Mouse (Mus musculus) thymus, postnatal 14 days (tissue): ENCODE measurements around the gene Gm13696.
A peak's percentile ranks its signal among the peaks of the same experiment; 100 is the strongest.
"Not testable (repeated sequence)": the region's sequence is repeated elsewhere in the genome, so short reads cannot be mapped to it uniquely, and the experiment has no call there.

ENCODE experiments used
- DNase-seq: peaks from one replicate; pipeline ENCODE4 v3.0.0; 2021

The Gm13696 gene

GRCm38 (mm10) chr2:83972823-83973222 lies at the start of gene Gm13696:
Gm13696 (plus strand) TSS chr2:83973123.
- DNase-seq: not testable (repeated sequence)

- peak; percentile 9 for DNase-seq
These were observed 43.3 kb upstream of the Gm13696 start for GRCm38 (mm10) chr2:83929478-83930088.

- DNase-seq: peak; percentile 26
These were observed 32.0 kb upstream of the Gm13696 start, which contains the start of gene Zswim2 for GRCm38 (mm10) chr2:83940931-83941361. Zswim2 (minus strand) TSS chr2:83941228.

- DNase-seq: no peak
These were observed 31.5 kb upstream of the Gm13696 start for GRCm38 (mm10) chr2:83941378-83941777.

DNA sequence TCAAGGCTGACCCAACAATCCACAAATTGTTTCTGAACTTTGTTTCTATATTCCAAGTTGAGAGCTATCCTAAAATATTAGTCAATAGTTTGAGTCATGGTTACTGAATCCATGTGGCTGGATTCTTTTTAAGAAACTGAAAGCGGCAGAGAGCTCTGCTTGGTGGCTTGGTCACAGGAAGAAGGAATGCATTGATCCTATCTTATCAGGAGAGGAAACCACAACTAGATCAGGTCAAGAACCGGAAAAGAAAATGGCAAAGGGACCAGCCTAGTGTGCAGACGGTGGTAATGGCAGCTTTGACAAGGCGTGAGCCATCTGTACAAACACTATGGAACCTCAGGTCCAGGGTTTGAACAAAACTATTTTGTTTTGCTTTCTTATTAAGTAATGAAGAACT lies 31.1 kb upstream of the Gm13696 start:
- DNase-seq: no peak

DNA sequence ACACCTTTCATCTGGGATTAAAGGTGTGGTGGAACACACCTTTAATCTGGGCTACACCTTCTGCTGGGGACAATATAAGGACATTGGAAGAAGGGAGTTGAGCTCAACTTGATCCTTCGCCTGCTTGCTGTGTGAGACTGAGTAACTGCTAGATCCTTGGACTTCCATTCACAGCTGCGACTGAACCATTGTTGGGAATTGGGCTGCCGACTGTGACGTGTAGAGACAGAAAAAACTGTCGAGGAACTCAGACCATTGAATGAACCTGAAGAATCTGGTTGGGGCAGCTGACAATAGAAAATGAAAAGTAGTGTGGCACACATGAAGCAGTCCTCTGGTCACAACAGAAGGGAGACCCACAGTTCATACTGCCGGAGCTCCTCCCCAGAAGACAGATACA lies 17.5 kb upstream of the Gm13696 start, which contains the start of gene Gm13698:
Gene Gm13698 (plus strand): TSS at position 301 of the 400 bp plus-strand sequence.
- not testable (repeated sequence) for DNase-seq

- DNase-seq: not testable (repeated sequence)
These were observed 11.7 kb upstream of the Gm13696 start, which contains the start of gene Gm13693 for GRCm38 (mm10) chr2:83961203-83961602. Gm13693 (plus strand) TSS chr2:83961503.

DNA sequence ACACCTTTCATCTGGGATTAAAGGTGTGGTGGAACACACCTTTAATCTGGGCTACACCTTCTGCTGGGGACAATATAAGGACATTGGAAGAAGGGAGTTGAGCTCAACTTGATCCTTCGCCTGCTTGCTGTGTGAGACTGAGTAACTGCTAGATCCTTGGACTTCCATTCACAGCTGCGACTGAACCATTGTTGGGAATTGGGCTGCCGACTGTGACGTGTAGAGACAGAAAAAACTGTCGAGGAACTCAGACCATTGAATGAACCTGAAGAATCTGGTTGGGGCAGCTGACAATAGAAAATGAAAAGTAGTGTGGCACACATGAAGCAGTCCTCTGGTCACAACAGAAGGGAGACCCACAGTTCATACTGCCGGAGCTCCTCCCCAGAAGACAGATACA lies 5.9 kb upstream of the Gm13696 start, which contains the start of gene Gm13695:
Gene Gm13695 (plus strand): TSS at position 301 of the 400 bp plus-strand sequence.
- not testable (repeated sequence) for DNase-seq

- DNase-seq: not testable (repeated sequence)
These were observed 5.7 kb downstream of the Gm13696 start, which contains the start of gene Gm13694 for GRCm38 (mm10) chr2:83978633-83979032. Gm13694 (plus strand) TSS chr2:83978933.

GRCm38 (mm10) chr2:83984443-83984842 lies 11.5 kb downstream of the Gm13696 start, which contains the start of gene Gm13697:
Gm13697 (plus strand) TSS chr2:83984743.
- not testable (repeated sequence) for DNase-seq

DNA sequence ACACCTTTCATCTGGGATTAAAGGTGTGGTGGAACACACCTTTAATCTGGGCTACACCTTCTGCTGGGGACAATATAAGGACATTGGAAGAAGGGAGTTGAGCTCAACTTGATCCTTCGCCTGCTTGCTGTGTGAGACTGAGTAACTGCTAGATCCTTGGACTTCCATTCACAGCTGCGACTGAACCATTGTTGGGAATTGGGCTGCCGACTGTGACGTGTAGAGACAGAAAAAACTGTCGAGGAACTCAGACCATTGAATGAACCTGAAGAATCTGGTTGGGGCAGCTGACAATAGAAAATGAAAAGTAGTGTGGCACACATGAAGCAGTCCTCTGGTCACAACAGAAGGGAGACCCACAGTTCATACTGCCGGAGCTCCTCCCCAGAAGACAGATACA lies 17.3 kb downstream of the Gm13696 start, which contains the start of gene Gm13691:
Gene Gm13691 (plus strand): TSS at position 301 of the 400 bp plus-strand sequence.
- DNase-seq: not testable (repeated sequence)

DNA sequence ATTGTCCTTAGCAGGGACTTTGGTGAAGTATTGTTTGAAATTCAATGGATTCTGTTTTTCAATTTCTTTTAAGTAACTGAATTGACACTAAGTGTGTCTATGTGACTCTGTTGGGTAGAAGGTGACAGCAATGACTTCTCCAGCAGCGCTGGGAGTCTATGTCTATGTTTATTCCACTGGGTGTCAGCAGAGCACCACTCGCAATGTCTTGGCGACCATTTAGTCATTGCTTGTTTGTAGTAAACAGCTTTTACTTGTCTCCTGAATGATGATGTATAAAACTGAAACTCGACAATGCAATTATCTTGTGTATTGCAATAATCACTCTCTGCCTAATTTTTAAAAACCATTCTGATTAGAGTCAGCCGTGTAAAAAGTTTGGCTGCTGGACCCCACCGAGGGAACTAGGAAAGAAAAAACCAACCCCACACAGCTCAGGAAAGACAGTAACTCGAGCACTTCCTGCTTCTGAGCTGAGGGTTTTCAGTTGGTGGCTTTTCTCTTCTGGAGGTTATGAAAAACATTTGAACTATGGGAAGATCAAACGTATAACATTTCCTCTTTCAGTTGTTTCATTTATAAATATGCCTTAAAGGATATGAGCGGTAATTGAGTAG lies 20.8 kb downstream of the Gm13696 start:
- peak; percentile 66 for DNase-seq

DNA sequence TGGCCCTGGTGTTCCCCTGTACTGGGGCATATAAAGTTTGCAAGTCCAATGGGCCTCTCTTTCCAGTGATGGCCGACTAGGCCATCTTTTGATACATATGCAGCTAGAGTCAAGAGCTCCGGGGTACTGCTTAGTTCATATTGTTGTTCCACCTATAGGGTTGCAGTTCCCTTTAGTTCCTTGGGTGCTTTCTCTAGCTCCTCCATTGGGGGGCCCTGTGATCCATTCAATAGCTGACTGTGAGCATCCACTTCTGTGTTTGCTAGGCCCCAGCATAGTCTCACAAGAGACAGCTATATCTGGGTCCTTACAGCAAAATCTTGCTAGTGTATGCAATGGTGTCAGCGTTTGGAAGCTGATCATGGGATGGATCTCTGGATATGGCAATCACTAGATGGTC lies 21.6 kb downstream of the Gm13696 start:
- DNase-seq: peak; percentile 59

GRCm38 (mm10) chr2:84008913-84009312 lies 36.0 kb downstream of the Gm13696 start:
- DNase-seq: no peak

GRCm38 (mm10) chr2:84009818-84010217 lies 36.9 kb downstream of the Gm13696 start:
- DNase-seq: no peak

DNA sequence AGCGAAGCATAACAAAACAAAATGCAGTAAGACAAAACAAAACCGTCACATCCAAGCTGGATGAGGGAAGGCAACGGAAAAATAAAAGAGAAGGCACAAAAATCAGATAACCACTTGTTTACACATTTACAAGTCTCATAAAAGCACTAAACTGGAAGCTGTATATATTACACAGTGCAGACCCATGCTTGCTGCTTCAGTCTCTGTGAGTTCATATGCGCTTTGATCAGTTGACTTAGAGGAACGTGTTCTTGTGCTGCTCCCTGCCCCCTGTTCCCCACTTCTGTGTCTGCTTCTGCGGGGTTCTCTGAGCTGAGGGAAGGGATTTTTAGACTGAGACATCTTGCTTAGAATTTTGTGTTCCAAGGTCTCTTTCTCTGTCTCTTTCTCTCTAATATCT lies 41.6 kb downstream of the Gm13696 start:
- DNase-seq: no peak

DNA sequence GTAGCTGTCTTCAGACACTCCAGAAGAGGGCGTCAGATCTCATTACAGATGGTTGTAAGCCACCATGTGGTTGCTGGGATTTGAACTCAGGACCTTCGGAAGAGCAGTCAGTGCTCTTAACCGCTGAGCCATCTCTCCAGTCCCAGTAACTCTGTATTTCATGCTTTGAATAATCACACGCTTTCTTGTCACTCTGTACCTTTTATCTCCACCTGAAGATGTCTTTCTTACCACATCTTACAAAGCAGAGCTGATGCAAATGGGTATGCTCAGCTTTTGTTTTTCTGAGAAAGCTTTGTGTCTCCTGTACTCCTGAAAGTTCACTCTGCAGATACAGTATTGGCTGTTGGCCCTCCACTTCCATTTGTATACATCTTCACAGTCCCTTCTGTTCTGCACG lies 43.4 kb downstream of the Gm13696 start:
- peak; percentile 25 for DNase-seq

DNA sequence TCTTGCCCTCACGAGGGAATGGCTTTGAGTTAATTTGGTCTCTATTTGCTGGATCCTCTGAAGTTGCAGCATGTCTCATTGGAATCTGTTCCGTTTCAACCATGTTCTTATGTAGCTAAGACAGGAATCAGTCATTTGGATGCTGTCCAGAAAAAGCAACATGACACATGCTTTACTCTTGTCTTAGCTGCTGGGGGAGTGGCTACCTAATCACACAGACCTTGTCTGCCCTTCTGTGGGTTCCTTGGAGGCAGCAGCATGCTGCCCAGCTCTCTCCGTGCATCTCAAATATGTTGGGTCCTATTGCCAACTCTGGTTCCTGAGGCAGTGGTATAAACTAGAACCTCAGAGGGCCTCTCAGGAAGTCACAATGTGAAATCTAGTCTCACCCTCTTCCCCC lies 45.4 kb downstream of the Gm13696 start:
- no peak for DNase-seq

- DNase-seq: peak; percentile 43
These were observed 46.8 kb downstream of the Gm13696 start for GRCm38 (mm10) chr2:84019519-84020305.

DNA sequence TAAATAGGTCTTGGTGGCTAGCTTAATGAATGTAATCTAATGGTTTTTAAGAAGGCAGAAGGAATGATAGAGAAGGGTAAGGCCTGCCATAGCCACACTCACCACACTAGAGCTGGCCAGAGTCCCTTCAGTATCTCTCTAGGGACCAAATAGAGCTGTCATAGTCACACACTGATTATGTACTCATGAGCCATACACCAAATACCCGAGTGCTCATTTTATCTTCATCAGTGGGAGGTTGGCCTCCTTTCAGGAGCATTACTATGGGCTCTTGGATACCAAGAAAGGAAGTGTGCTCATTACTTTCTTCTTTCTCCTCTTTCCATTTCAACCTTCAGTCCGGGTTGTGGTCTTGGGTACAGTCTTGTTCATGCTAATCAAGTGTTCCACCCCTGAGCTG lies 49.0 kb downstream of the Gm13696 start:
- DNase-seq: no peak

DNA sequence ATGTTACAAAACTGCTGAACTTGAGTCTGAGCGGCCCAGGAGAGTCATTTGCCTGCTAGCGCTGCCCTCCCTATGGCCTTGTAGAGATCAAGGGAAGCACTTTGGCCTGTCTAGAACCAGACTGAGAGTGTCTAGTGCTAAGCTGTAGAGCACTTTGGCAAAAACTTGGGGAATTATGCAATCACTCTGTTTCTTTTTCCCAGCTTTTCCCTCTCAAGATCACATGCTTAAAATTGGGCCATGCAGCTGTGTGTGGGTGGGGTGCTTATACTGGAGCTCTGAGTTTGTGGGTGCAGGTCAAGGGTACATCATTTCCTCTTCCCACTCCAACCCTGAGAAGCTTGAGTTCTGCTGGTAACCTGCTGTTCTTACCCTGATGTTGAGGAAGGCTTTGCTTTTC lies 50.0 kb downstream of the Gm13696 start:
- DNase-seq: peak; percentile 48

- no peak for DNase-seq
These were observed 50.4 kb downstream of the Gm13696 start for GRCm38 (mm10) chr2:84023319-84023718.
